ENCODE assay signal across 9 mouse cellular contexts in genomic region chr4:135508419-135509039, GRCm38 (mm10). TPM values are rescaled to one million over a fixed set of nuclear protein-coding genes. Genes with fewer than 3 reads are reported as not detected.
DNase-seq lines count a peak whose midpoint lies in the region; ATAC-seq lines count a peak whose summit lies in the region.
"Had no signal": no experiment of that assay in that cellular context is flagged by ENCODE, and none has a peak within 500 bp of the region (broad histone marks: within the 10 kb centered on the region; RNA-seq: fewer than 3 reads in every experiment).

No protein-coding gene starts in this region.

- no peaks in the 10 kb centered on the region; the same call in 1 of the 2 replicates for H3K27me3 ChIP-seq in embryonic facial prominence, embryonic 13.5 days
- H3K27me3 ChIP-seq in heart, embryonic 11.5 days (ENCODE audit: control insufficient read depth, insufficient read depth, low read length): no peaks in the 10 kb centered on the region
- H3K27me3 ChIP-seq in kidney, embryonic 16.5 days (ENCODE audit: insufficient read depth, low read length): 0 out of 2 replicates have a peak, but pooled peaks cover 2% of the 10 kb centered on the region
- no peaks in the 10 kb centered on the region for H3K27me3 ChIP-seq in stomach, embryonic 15.5 days (replicated peaks)

- no peak for ATAC-seq in embryonic facial prominence, embryonic 13.5 days (ENCODE audit: insufficient number of reproducible peaks, insufficient read depth, low FRiP score, low TSS enrichment, low read depth)
- 0 out of 2 replicates have a peak, but pooled peaks have one; percentile 10 for ATAC-seq in heart, embryonic 11.5 days (replicated peaks; ENCODE audit: insufficient number of reproducible peaks, low FRiP score, low TSS enrichment)
- peak; percentile 35; the same call in 1 of the 2 replicates for ATAC-seq in kidney, embryonic 16.5 days (ENCODE audit: low FRiP score, low TSS enrichment)
- 0 out of 2 replicates have a peak, but pooled peaks have one; percentile 40 for ATAC-seq in stomach, embryonic 15.5 days (ENCODE audit: insufficient read depth, low FRiP score, low read depth)

- DNase-seq in B cell, adult 2 months: peak; percentile 67 to 73
- DNase-seq in adrenal gland, postnatal 10 days: peak; percentile 84
- peak; percentile 73 for DNase-seq in liver
- peak; percentile 81 for DNase-seq in naive thymus-derived CD4-positive, alpha-beta T cell, adult 2 months (ENCODE audit: low read depth)

- H3K4me3 ChIP-seq in embryonic facial prominence, embryonic 13.5 days: 0 out of 2 replicates have a peak overlapping the region, but pooled peaks have one; percentile 12
- H3K4me3 ChIP-seq in heart, embryonic 11.5 days (ENCODE audit: low read depth, low read length): no peak overlapping the region
- no peak overlapping the region for H3K4me3 ChIP-seq in kidney, embryonic 16.5 days (ENCODE audit: low read length)
- no peak overlapping the region for H3K4me3 ChIP-seq in stomach, embryonic 15.5 days (replicated peaks)

- 17% methylated on average over 13 of the region's 13 CpGs for WGBS in embryonic facial prominence, embryonic 13.5 days
- 15% methylated on average over 13 of the region's 13 CpGs for WGBS in heart, embryonic 11.5 days (ENCODE audit: insufficient replicate concordance)
- 16% methylated on average over 13 of the region's 13 CpGs for WGBS in kidney, embryonic 16.5 days
- WGBS in stomach, embryonic 15.5 days: 16% methylated on average over 13 of the region's 13 CpGs

- H3K9me3 ChIP-seq in embryonic facial prominence, embryonic 13.5 days: no peaks in the 10 kb centered on the region
- no peaks in the 10 kb centered on the region for H3K9me3 ChIP-seq in heart, embryonic 11.5 days (replicated peaks; ENCODE audit: control insufficient read depth, low read length)
- H3K9me3 ChIP-seq in kidney, embryonic 16.5 days (ENCODE audit: low read length): no peaks in the 10 kb centered on the region
- no peaks in the 10 kb centered on the region for H3K9me3 ChIP-seq in stomach, embryonic 15.5 days

- no peak overlapping the region for H3K27ac ChIP-seq in embryonic facial prominence, embryonic 13.5 days
- H3K27ac ChIP-seq in heart, embryonic 11.5 days (ENCODE audit: low read depth, low read length): no peak overlapping the region
- no peak overlapping the region for H3K27ac ChIP-seq in kidney, embryonic 16.5 days (ENCODE audit: low read length)
- peak overlapping the region; percentile 21; the same call in 1 of the 2 replicates for H3K27ac ChIP-seq in stomach, embryonic 15.5 days

- H3K4me1 ChIP-seq in embryonic facial prominence, embryonic 13.5 days: peaks cover 17% of the 10 kb centered on the region
- no peaks in the 10 kb centered on the region; the same call in 1 of the 2 replicates for H3K4me1 ChIP-seq in heart, embryonic 11.5 days (ENCODE audit: control insufficient read depth, insufficient read depth, low read length)
- H3K4me1 ChIP-seq in kidney, embryonic 16.5 days (ENCODE audit: insufficient read depth, low read length): peaks cover 8% of the 10 kb centered on the region
- H3K4me1 ChIP-seq in stomach, embryonic 15.5 days: peaks cover 13% of the 10 kb centered on the region; the same call in 1 of the 2 replicates

- H3K36me3 ChIP-seq in embryonic facial prominence, embryonic 13.5 days: no peaks in the 10 kb centered on the region
- no peaks in the 10 kb centered on the region for H3K36me3 ChIP-seq in heart, embryonic 11.5 days (ENCODE audit: control insufficient read depth, insufficient read depth, low read length)
- H3K36me3 ChIP-seq in kidney, embryonic 16.5 days (ENCODE audit: insufficient read depth, low read length): no peaks in the 10 kb centered on the region
- no peaks in the 10 kb centered on the region for H3K36me3 ChIP-seq in stomach, embryonic 15.5 days

- peak overlapping the region; percentile 60 for H3K9ac ChIP-seq in embryonic facial prominence, embryonic 13.5 days
- H3K9ac ChIP-seq in heart, embryonic 11.5 days (ENCODE audit: low read depth, low read length): no peak overlapping the region
- peak overlapping the region; percentile 46; the same call in 1 of the 2 replicates for H3K9ac ChIP-seq in kidney, embryonic 16.5 days (replicated peaks; ENCODE audit: low read length)
- H3K9ac ChIP-seq in stomach, embryonic 15.5 days: no peak overlapping the region

- H3K4me2 ChIP-seq in embryonic facial prominence, embryonic 13.5 days: peak overlapping the region; percentile 53
- H3K4me2 ChIP-seq in heart, embryonic 11.5 days: peak overlapping the region; percentile 47
- H3K4me2 ChIP-seq in kidney, embryonic 16.5 days (replicated peaks; ENCODE audit: low read depth, low read length): peak overlapping the region; percentile 43
- H3K4me2 ChIP-seq in stomach, embryonic 15.5 days: peak overlapping the region; percentile 43

RNA-seq across cellular contexts. Expression of gene Nipal3, which starts 13.7 kb away (rescaled TPM):
- 10 to 100 TPM; 13.8 to 15.4 TPM for total RNA-seq in adrenal gland, postnatal 10 days (2021)
- 2.3 and 3.5 TPM in 2 replicates for polyA plus RNA-seq in embryonic facial prominence, embryonic 13.5 days (2015; fragmentation: Nextera tagmentation; extraction: Ambion mirVana)
- 5.7 and 6.4 TPM in 2 replicates for polyA plus RNA-seq in heart, embryonic 11.5 days (2014; fragmentation: Nextera tagmentation; extraction: Ambion mirVana)
- 4.3 and 7.1 TPM in 2 replicates for polyA plus RNA-seq in kidney, embryonic 16.5 days (2015; fragmentation: Nextera tagmentation; extraction: Ambion mirVana)
- 4.5 and 4.7 TPM in 2 replicates for polyA plus RNA-seq in stomach, embryonic 15.5 days (2015; fragmentation: Nextera tagmentation; extraction: Ambion mirVana)

RNA-seq across cellular contexts. Expression of gene Stpg1, which starts 13.9 kb away (rescaled TPM):
- total RNA-seq in adrenal gland, postnatal 10 days (2021): under 1 TPM; 0.12 to 0.85 TPM
- 0.21 TPM in 1 of 2 replicates, not detected in the other for polyA plus RNA-seq in embryonic facial prominence, embryonic 13.5 days (2015; fragmentation: Nextera tagmentation; extraction: Ambion mirVana)
- polyA plus RNA-seq in heart, embryonic 11.5 days (2014; fragmentation: Nextera tagmentation; extraction: Ambion mirVana): 0.13 and 0.14 TPM in 2 replicates
- polyA plus RNA-seq in kidney, embryonic 16.5 days (2015; fragmentation: Nextera tagmentation; extraction: Ambion mirVana): 0.84 and 1.1 TPM in 2 replicates
- polyA plus RNA-seq in stomach, embryonic 15.5 days (2015; fragmentation: Nextera tagmentation; extraction: Ambion mirVana): 0.23 and 0.27 TPM in 2 replicates
- total RNA-seq: gastrocnemius, postnatal 36 days had no signal

Comparison
In these comparisons a context has a peak if more than half of its experiments do, and no peak if none do; other contexts are left out.
1. H3K9ac ChIP-seq: peak in embryonic facial prominence, embryonic 13.5 days (single experiment) and kidney, embryonic 16.5 days (single experiment); none in heart, embryonic 11.5 days (single experiment) and stomach, embryonic 15.5 days (single experiment).
2. Peak in every context shown above with its lines, with median percentiles within 50 percentile points of each other: DNase-seq and H3K4me2 ChIP-seq.